Mouse (Mus musculus) mouse embryonic stem cell (cell line): ENCODE measurements around the gene Msmp.

Experiments used
- in situ Hi-C, 2 experiments: fragments of 300-500 bp; cut with MboI; formaldehyde crosslinking; loops; 1 replicate in 1 of 2; 3 replicates in 1 of 2; pipeline ENCODE4 v1.14.3; 2019 to 2020; ENCODE audit warnings: low sequenced_read_pairs in 2 of 2, low pct_unique_long_range_greater_than_20kb in 1 of 2, mixed read lengths in 1 of 2; ENCODE audit not compliant: unreplicated experiment in 1 of 2

Msmp gene

DNA sequence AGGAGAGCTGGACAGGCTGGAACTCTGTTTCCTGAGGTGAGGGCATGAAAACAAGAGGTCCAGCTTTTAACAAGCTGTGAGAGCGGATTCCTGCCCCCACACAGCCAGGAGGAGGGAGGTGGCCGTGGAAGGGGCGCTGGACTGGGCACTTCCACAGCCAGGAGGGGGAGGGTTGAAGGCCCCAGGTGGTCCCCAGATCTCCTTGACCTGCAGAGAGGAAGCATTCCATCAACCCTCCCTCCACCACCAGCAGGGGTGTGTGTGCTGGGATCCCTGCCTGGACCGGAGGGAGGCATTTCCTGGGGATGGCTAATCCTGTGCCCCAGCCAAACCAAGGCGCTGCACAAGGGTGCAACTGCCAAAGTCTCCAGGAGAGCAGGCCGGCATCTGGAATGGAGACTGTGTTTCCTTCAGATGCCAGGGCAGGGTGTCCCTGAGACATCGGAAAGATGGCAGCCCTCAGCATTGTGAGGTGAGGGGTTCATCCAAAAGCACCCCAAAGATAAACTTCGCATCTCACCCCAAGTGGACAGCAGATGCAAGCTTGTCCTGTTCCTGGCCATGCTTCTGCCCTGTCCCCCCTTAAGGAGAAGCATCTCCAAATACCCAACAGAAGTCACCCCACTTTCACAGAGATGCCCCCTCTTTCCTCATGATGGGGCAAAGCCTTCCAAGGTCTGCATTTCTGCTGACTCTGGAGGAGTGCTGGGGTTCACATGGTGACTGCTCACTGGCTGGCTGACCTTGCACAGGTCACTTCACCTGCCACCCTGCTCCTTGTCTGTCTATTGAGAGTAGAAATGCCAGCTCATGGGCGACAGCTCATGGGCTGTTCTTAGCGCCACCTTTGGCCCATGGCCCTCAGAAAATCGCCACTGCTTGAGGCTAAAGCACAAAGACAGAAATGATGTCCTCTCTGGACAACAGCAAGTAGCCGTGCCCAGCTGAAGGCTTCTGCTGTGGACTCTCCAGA, at the start of gene Msmp:
Gene Msmp, minus strand, starts transcription at position 51 of the 973 bp plus-strand sequence.
- in situ Hi-C loops, result no loop called here

DNA sequence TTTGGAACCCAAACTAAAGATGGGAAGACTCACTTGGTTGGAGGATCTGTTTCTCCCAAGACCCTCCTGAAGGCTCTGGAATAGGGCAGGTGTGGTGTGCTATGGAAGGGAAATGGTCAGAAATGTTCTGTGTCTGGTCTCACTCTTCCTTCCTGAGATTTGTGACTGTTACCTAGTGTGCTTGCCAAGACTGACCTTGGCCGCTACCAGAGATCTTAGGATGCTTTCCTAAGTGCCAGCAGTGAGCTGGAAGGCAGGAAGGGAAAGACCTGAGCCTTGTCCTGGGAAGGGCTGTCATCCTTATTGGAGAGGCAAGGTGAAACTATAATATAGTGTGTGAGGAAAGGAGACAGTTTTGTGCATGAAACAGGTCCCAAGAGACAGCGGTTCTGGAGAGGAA, 49.4 kb upstream of the Msmp start:
- in situ Hi-C loops, result no loop called here

DNA sequence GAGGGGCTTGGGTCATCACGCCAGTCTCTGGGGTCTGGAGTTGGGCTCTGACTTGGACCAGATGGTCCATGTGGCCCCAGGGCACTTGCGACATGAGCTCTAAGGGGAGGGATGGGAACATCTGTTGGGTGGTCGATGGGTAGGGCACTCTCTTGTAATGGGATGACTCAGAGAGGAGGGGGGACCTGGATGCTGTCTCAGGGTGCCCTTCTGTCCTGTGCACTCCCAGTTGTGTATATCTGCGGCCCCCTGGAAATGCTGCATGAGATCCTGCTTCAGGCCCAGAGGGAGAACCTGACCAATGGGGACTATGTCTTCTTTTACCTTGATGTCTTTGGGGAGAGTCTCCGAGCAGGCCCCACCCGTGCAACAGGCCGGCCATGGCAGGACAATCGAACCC, 49.0 kb upstream of the Msmp start:
- in situ Hi-C loops, result no loop called here

DNA sequence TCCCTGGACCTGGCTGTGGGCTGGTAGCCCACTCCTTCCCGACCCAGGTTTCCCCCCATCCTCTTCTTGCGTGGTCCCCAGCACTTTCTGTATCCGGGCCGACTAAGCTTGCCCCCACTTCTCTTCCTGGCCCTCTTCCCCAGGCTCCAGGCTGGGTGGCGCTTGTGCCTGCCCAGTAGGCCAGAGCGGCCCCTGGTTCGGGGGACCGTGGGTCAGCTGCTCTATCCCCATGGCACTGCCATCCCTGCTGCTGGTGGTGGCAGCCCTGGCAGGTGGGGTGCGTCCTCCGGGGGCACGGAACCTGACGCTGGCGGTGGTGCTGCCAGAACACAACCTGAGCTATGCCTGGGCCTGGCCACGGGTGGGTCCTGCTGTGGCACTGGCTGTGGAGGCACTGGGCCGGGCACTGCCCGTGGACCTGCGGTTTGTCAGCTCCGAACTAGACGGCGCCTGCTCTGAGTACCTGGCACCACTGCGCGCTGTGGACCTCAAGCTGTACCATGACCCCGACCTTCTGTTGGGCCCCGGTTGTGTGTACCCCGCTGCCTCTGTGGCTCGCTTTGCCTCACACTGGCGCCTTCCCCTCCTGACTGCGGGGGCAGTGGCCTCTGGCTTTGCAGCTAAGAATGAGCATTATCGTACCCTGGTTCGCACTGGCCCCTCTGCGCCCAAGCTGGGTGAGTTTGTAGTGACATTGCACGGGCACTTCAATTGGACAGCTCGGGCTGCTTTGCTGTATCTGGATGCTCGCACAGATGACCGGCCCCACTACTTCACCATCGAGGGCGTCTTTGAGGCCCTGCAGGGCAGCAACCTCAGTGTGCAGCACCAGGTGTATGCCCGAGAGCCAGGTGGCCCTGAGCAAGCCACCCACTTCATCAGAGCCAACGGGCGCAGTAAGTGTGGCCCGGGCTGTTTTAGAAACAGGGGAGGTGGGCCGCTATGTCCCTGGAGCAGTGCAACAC, 47.9 kb upstream of the Msmp start:
- in situ Hi-C loops, result no loop called here

DNA sequence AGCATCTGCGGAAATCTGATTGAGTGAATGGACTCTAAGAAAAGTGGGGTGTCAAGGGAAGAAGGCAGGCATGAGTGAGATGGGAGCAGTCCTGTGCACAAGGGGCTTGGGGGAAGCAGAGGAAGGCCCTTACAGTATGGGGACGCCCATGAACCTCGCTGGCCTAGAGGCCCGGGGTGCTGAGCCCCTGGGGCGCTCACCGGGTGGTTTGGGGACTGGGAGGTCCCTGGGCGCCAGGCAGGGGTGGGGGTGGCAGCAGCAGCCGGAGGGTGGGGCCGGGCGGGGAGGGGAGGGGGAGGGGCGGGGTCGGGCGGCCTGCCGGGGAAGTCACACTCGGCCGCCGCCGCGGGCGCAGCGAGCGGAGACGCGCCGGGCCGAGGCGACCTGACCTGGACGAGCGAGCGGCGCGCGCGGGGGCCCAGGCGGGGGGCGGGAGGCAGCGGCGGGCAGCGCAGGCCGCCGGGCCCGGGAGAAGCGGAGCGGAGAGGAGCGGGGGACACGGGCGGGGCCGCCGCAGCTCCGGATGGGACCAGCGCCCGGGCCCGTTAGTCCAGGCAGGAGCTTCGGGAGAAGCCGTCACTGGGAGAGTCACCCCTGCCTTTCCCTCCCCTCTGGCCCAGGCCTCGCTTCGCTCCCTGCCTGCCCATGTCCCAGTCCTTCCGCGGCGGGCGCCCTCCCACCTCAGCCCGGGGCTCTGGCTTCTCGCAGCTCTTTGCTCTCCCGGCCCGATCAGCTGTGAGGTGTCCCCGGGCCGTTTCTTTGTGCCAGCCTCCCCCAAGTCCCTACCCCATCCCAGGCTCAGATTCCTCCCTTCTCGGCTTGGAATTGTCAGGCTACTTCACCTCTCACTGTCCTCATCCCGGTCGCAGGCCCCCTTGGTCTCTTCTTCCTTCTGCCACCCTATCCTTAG, 47.0 kb upstream of the Msmp start, which contains the start of gene Npr2:
Gene Npr2, plus strand, starts transcription at position 890 of the 910 bp plus-strand sequence.
- in situ Hi-C loops, result no loop called here

DNA sequence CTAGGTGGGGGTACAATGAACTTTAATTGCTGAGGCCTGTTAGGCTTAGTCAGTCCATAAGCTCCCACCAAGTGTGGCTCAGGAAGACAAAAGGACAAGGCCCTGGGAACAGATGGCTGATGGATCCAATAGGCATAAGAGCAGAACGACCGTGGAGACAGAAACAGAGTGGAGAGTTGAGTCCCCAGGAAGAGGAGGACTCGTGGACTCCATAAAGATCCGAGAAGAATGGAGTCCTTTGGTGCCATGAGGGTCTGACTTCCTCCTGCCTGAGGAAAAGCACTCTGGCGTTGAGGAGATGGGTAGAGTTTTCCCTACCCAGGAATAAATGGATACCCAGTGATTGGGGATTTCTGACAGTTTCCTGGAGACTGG, 46.4 kb upstream of the Msmp start:
- in situ Hi-C loops, result no loop called here

DNA sequence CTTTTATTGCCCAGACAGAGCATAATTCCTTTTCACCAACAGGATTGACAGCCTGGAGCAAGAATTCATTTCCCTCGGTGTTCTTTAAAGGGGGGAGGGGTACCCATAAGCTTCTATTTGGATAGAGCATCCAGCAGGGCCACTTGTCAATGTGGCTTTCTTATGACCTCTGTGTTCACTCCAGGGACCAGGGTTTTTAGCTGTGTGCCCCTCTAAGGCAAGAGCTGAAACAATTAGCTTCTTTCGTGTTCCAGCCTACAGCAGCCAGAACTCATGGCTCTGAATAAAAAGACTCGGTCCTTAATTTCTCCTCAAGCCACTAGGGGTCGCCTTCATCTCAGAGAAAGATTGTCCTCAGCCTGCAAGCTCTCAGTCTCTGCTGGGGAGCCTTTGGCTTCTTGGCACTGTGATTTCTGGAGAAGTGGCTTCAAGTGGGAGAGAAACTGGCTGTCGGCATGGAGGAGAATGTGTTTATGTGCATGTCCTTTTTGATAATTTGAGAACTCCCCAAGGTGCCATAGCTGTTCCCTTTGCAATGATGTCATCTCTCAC, 45.8 kb upstream of the Msmp start:
- in situ Hi-C loops, result no loop called here

DNA sequence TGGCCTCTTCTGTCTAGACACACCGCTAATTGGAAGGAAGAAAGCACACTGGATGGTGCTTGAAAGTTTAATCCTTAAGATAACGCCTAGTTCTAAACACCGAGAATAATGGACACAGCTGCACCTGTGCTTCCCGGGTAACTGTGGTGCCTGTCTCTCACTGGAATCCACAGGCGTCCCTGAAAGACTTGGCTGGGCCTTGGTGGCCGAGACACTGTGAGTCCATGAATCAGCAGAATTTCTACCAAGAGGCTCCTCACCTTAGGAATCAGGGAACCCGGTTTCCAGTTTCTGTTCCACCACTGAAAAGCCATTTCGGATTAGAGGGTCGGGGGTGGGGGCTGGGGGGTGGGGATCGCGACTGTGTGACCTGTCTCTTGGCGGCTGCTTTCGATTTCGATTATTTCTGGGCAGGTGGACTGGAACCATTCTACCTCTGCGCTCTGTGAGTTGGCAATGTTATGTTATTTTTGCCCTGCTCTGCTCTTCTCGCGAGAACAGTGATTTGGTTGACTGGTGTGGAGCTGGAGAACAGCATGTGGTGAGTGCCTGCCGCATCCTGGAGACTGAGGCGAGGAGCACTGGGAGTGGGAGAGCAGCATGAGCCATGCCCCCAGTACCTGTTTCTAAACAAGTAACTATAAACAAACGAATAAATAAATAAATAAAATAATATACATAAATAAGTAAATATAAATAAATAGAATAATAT, 45.0 kb upstream of the Msmp start:
- in situ Hi-C loops, result no loop called here

DNA sequence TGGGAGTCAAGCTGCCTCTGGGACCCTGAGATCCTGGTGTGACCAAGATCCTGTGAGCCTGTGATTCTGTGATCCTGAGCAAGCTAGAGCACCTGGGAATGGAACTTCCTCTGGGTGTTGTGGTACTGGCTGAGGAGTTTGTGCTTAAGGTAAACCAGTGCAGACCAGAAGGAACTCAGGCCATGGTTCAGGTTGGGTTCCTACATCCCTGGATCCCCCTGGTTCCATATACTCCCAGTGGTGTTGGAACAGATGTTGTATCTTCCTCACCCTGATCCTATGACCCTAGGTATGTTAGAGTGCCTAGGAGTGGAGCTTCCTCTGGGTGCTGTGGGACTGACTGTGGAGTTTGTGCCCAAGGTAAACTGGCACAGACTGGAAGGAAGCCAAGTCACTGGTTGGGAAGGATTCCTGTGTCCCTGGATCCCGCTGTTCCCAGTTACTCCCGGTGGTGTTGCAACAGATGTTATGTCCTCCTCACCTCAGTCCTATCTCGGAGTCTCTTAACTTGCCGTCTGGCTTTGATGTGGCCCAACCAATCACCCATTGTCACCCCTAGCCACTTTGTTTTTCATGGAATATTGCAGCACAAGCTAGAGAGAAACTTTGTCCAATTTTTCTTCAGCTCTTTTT, 36.0 kb upstream of the Msmp start:
- in situ Hi-C loops, result no loop called here

DNA sequence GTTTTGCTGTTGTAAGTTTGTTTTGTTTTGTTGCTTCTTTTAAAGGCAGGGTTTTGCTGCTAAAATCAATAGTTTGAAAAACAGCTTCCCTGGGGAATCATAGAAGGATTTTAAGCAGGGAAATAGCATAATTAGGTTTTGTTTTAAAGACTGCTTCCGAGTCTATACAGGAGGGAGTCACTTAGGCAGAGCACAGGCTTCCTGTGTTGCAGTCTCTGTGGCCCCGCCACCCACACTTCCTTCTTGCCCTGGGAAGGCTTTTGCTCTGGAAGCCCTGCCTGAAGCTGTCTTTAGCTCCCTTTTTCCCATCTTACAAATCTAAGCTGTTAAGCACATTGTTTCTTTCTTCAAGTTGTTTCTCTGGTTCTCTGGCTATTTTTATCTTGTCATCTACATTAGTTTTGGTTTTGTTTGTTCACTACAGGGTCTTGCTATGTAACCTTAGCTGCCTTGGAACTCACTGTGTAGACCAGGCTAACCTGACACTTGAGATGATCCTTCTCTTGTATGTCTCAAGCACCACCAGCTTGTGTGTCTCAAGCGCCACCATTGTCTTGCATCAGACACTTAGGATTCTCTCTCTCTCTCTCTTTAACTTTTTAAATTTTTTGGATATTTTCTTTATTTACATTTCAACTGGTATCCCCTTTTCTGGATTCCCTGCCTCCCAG, 28.9 kb upstream of the Msmp start:
- in situ Hi-C loops, result no loop called here

DNA sequence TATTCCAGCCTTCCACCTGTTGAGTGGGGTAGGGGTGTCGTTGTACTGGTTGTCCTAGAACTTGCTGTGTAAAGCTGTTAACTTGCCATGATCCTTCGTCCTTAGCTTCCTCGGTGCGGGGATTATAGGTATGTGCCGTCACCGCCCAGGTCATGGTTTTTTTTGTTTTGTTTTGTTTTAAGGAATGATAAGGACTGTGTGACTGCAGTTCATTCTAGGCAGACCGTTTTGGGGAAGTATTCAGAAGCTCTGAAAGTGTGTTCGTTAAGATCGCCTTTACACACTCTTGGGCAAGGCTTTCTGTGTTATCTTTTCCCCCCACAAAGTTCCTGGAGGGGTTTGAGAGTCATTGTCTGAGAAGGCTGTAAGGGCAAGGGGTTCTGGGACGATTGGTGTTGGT, 28.2 kb upstream of the Msmp start:
- in situ Hi-C loops, result no loop called here

DNA sequence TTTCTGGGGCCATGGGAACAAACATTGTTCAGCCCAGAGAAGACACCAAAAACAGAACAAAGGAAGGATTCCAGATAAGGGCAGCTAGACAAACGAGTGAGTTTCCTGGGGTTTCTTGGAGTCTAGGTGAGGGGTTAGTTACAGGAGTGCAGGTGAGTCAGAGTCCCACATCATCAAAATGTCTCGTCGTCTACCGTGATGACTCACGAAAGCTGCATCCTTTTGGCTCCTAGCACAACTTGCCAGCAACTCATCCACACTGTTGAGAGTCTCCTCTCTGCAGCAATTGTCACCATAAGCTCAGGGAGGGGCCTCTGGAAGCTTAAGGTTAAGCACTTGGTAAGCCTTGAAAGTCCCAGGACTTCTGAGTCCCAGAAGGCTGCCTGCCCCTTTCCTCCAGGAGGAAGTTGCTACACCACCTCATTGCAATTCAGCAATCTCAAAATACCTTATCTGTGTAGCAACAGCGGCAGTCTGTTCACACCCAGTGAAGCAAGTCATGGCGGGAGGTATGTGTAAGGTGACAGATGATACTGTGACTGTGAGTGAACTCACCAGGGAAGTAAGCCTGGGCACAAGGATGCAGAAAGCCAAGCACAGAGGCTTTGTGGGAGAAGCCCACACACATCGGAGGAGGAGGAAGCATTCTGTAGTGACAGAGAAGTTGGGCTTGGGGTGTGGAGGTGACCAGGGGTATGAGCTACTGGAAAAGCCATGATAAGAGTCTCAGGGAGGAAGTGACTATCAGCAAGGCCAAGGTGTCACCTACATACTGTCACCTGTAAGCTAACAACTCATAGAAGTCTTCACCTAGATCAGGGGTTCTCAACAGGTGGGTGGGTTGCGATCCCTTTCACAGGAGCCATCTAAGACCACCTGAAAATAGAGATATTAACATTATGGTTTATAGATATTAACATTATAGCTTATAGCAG, 20.7 kb upstream of the Msmp start:
- in situ Hi-C loops, result no loop called here

DNA sequence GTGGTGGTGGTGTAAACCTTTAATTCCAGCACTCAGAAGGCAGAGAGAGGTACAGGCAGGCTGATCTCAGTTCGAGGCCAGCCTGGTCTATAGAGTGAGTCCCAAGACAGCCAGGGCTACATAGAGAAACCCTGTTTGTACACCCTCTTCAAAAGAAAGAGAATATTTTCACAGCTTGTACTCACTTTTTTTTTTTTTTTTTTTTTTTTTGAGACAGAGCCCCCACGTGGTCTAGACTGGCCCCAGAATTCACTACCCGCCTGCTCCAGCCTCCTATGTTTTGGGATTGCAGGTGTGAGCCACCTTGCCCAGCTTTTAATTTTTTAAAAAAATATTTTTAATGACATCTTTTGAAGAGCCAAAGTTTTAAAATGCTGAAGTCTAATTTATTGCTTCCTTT, 19.8 kb upstream of the Msmp start:
- in situ Hi-C loops, result no loop called here

DNA sequence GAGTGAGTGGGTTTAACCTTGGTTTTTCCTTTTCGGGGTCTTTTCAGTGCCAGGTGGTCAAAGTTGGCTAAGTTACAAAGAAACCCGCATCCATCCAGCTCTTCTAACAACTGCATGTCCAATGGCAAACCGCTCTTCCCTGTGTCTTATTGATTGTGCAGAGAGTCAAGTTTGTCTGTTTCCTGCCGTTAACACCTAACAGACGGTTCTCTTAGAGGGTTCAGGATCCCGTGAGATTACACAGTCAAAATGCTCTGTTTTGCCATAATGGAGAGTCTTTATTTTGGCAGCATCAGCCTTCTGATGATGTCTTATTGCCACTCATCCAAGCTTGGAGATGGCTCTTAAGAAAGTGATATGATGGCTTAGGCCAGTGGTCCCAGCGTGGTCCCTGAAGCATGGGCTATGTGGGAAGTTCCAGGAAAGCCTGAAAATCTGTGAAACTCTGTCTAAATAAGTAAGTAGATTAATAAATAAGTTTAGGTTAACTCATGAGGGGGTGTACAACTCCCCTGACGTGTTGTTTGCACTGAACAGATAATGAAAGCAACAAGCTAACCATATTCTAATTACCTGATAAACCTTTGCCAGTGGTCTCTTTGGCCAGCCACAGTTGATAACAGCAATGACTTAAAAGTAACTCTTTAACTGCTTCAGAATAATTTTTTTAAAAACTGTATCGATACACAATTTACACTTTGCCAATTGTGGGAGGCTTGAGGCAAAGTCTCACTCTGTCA, 16.1 kb upstream of the Msmp start:
- in situ Hi-C loops, result no loop called here
